Mouse (Mus musculus) MEL (cell line): Measurements from ENCODE around the gene Gm44965.

Source experiments
- CTCF ChIP-seq, 3 experiments: IDR thresholded peaks in 2 of 3; conservative IDR thresholded peaks in 1 of 3; 2 replicates each; pipeline ENCODE4 v1.5.1; 2011 to 2012; ENCODE audit warnings: low read length in 3 of 3, low read depth in 2 of 3, mild to moderate bottlenecking in 2 of 3, improper control_type of control experiment in 1 of 3, inconsistent platforms in 1 of 3, mixed read lengths in 1 of 3, moderate library complexity in 1 of 3; ENCODE audit not compliant: control insufficient read depth in 1 of 3, insufficient read depth in 1 of 3, poor library complexity in 1 of 3, severe bottlenecking in 1 of 3
- EP300 ChIP-seq, 2 experiments: IDR thresholded peaks; 2 replicates each; pipeline ENCODE4 v1.6.1; 2011; ENCODE audit warnings: improper control_type of control experiment in 2 of 2, low read length in 2 of 2, low read depth in 1 of 2, mild to moderate bottlenecking in 1 of 2
- MAX ChIP-seq: IDR thresholded peaks from 2 replicates; pipeline ENCODE4 v1.6.1; 2011; ENCODE audit warnings: low read length, improper control_type of control experiment
- MAZ ChIP-seq: IDR thresholded peaks from 2 replicates; pipeline ENCODE4 v1.6.1; 2012; ENCODE audit warnings: low read depth, mild to moderate bottlenecking, inconsistent platforms, low read length, improper control_type of control experiment
- NRF1 ChIP-seq: IDR thresholded peaks from 2 replicates; pipeline ENCODE4 v1.6.1; 2014; ENCODE audit warnings: low read depth, mild to moderate bottlenecking, inconsistent platforms, low read length, improper control_type of control experiment, moderate library complexity; ENCODE audit not compliant: poor library complexity, insufficient read depth, severe bottlenecking
- SMC3 ChIP-seq: IDR thresholded peaks from 2 replicates; pipeline ENCODE4 v1.6.1; 2011; ENCODE audit warnings: low read depth, low read length, improper control_type of control experiment
- UBTF ChIP-seq: IDR thresholded peaks from 2 replicates; pipeline ENCODE4 v1.6.1; 2012; ENCODE audit warnings: low read depth, mild to moderate bottlenecking, inconsistent platforms, low read length, improper control_type of control experiment, moderate library complexity, borderline replicate concordance; ENCODE audit not compliant: insufficient read depth

DNA sequence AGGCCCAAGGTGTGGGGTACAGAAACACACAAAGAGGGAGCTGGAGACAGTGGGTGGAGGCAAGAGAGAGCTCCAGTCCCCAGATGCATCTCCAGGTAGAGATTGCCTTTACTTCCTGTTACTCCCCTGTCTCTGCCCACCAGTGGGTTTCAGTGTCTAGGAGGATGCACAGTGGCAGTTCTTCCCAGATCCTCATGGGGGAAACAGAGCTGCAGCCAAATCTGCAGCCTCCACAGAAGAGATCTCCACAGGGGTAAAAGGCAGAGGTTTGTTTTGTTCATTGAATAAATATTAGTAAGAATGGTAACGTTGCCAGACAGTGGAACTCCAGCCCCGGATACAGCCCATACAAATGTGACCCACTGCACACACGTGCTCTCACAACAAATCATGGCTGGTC is 16.9 kb downstream of the Gm44965 start:
- TF ChIP-seq MAZ (no peak), MAX (no peak), CTCF (IDR thresholded peaks at IDR 0.05 in 2 of 3, conservative IDR thresholded peaks at IDR 0.05 in 1 of 3; ENCODE audit: control insufficient read depth in 1 of 3, insufficient read depth in 1 of 3, low read depth in 2 of 3, low read length in 3 of 3, poor library complexity in 1 of 3, severe bottlenecking in 1 of 3) (no peak), UBTF (no peak), EP300 (IDR thresholded peaks at IDR 0.05; ENCODE audit: low read depth in 1 of 2, low read length in 2 of 2) (no peak), NRF1 (no peak), SMC3 (no peak)
